Mouse (Mus musculus) limb, embryonic 12.5 days (tissue): ENCODE data around the gene Gm12845. TPM values are rescaled to one million over a fixed set of nuclear protein-coding genes. Genes with fewer than 3 reads are reported as not detected.

Source experiments
- ATAC-seq: fragments of 200-750 bp; cut with Nextera tagmentation; 2 replicates; pipeline ENCODE4 v1.8.0; 2017; ENCODE audit warnings: low read depth, moderate TSS enrichment; ENCODE audit not compliant: insufficient number of reproducible peaks, insufficient read depth, low FRiP score, low TSS enrichment
- H3K27ac ChIP-seq: fragments of 300-500 bp; sonication (generic); 2 replicates; pipeline ENCODE4 v1.5.1; 2016; ENCODE audit warnings: mild to moderate bottlenecking, moderate library complexity
- H3K27me3 ChIP-seq: fragments of 300-500 bp; sonication (generic); 2 replicates; pipeline ENCODE4 v1.6.1; 2016; ENCODE audit warnings: mild to moderate bottlenecking, moderate library complexity
- H3K36me3 ChIP-seq: fragments of 300-500 bp; sonication (generic); 2 replicates; pipeline ENCODE4 v1.6.1; 2016; ENCODE audit warnings: mild to moderate bottlenecking, moderate library complexity
- H3K4me1 ChIP-seq: fragments of 300-500 bp; sonication (generic); replicated peaks from 2 replicates; pipeline ENCODE4 v1.6.1; 2016
- H3K4me2 ChIP-seq: fragments of 300-500 bp; sonication (generic); 2 replicates; pipeline ENCODE4 v1.6.1; 2016; ENCODE audit warnings: mild to moderate bottlenecking, moderate library complexity
- H3K4me3 ChIP-seq: fragments of 300-500 bp; sonication (generic); replicated peaks from 2 replicates; pipeline ENCODE4 v1.5.1; 2016; ENCODE audit warnings: mild to moderate bottlenecking
- H3K9ac ChIP-seq: fragments of 300-500 bp; sonication (generic); replicated peaks from 2 replicates; pipeline ENCODE4 v1.6.1; 2016; ENCODE audit warnings: mild to moderate bottlenecking, moderate library complexity
- H3K9me3 ChIP-seq: fragments of 300-500 bp; sonication (generic); 2 replicates; pipeline ENCODE4 v1.6.1; 2016; ENCODE audit warnings: mild to moderate bottlenecking, moderate library complexity
- WGBS: fragments of 180-500 bp; shearing (Covaris S2); methylation state at CpG from one replicate; pipeline ENCODE4 v1.1.7; 2016; 5-methylcytosine and 5-hydroxymethylcytosine counted together
- polyA plus RNA-seq: library from polyadenylated mRNA; unstranded; fragments of >200 nt; fragmentation: Nextera tagmentation; extraction: Ambion mirVana; gene quantifications from 2 replicates; pipeline ENCODE4 v1.2.1, GENCODE M21; 2016

The Gm12845 gene
- polyA plus RNA-seq: not detected in 2 replicates

GRCm38 (mm10) chr4:117724112-117724511 lies at the start of gene Gm12845:
TSS of gene Gm12845 (plus strand) at chr4:117724412.
- ATAC-seq: no peak
- Histone ChIP-seq H3K27me3 (peaks cover 3% of the 10 kb centered on the region; the same call in 1 of the 2 replicates), H3K36me3 (no peaks in the 10 kb centered on the region), H3K4me1 (no peaks in the 10 kb centered on the region), H3K27ac (no peak within 1 kb of the TSS), H3K9me3 (no peaks in the 10 kb centered on the region), H3K9ac (no peak within 1 kb of the TSS), H3K4me2 (no peak within 1 kb of the TSS), H3K4me3 (no peak within 1 kb of the TSS)
- 77% methylated on average over 1 of the region's 1 CpGs for whole genome bisulfite sequencing

GRCm38 (mm10) chr4:117676903-117677302 lies 47.3 kb upstream of the Gm12845 start:
- Histone ChIP-seq H3K4me3 (no peak overlapping the region), H3K27me3 (no peaks in the 10 kb centered on the region), H3K9ac (no peak overlapping the region), H3K4me1 (peaks cover 9% of the 10 kb centered on the region), H3K36me3 (peaks cover 83% of the 10 kb centered on the region), H3K4me2 (no peak overlapping the region), H3K9me3 (no peaks in the 10 kb centered on the region), H3K27ac (no peak overlapping the region)
- 17% methylated on average over 3 of the region's 3 CpGs for WGBS
- no peak for ATAC-seq

- peaks cover 45% of the 10 kb centered on the region for H3K36me3 ChIP-seq
These were observed 43.2 kb upstream of the Gm12845 start for GRCm38 (mm10) chr4:117680963-117681362.

GRCm38 (mm10) chr4:117681931-117682461 lies 42.2 kb upstream of the Gm12845 start, which contains the start of gene Dmap1:
TSS of gene Dmap1 (minus strand) at chr4:117682273.
- under 1% methylated on average over 33 of the region's 33 CpGs for WGBS
- ATAC-seq: peak; percentile 75
- peaks cover 9% of the 10 kb centered on the region for H3K4me1 ChIP-seq
- H3K4me3 ChIP-seq: peak within 1 kb of the TSS; percentile 84
- H3K27me3 ChIP-seq: no peaks in the 10 kb centered on the region
- H3K27ac ChIP-seq: 0 out of 2 replicates have a peak within 1 kb of the TSS, but pooled peaks have one; percentile 35
- peak within 1 kb of the TSS; percentile 86 for H3K9ac ChIP-seq
- no peaks in the 10 kb centered on the region for H3K9me3 ChIP-seq
- peaks cover 37% of the 10 kb centered on the region for H3K36me3 ChIP-seq
- H3K4me2 ChIP-seq: peak within 1 kb of the TSS; percentile 78

More at GRCm38 (mm10) chr4:117680963-117681362, 43.2 kb upstream of the Gm12845 start:
- Histone ChIP-seq H3K9ac (no peak overlapping the region), H3K4me1 (peaks cover 9% of the 10 kb centered on the region), H3K4me3 (peak overlapping the region; percentile 84), H3K27me3 (no peaks in the 10 kb centered on the region), H3K4me2 (peak overlapping the region; percentile 78), H3K9me3 (no peaks in the 10 kb centered on the region), H3K27ac (no peak overlapping the region)
- no peak for ATAC-seq
- WGBS: 84% methylated on average over 6 of the region's 6 CpGs

GRCm38 (mm10) chr4:117682463-117682862 lies 41.7 kb upstream of the Gm12845 start:
- H3K27ac ChIP-seq: no peak overlapping the region
- H3K9ac ChIP-seq: peak overlapping the region; percentile 86; the same call in 1 of the 2 replicates
- H3K36me3 ChIP-seq: peaks cover 33% of the 10 kb centered on the region

DNA sequence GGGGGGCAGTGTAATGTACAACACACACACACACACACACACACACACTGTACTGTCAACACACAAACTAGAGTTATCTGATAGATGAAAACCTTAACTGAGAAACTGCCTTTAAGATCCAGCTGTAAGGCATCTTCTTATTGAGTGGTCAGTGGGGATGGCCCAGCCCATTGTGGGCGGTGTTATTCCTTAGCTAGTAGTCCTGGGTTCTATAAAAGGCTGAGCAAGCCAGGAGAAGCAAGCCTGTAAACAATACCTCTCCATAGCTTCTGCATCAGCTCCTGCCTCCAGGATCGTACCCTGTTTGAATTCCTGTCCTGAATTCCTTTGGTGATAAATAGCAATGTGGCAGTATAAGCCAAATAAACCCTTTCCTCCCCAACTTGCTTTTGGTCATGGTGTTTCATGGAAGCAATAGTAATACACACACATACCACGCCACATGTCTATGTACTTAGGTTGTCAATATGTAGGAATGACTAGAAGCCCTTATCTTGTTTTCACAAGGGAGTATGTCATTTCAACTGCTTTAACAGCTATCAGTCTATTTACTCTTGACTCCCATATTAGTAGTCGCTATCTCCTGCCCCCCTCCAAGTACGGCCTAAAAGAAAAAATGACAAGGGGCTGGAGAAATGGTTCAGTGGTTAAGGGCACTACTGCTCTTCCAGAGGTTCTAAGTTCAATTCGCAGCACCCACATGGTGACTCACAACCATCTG lies 41.0 kb upstream of the Gm12845 start:
- H3K9me3 ChIP-seq: no peaks in the 10 kb centered on the region
- H3K4me3 ChIP-seq: no peak overlapping the region
- H3K27me3 ChIP-seq: no peaks in the 10 kb centered on the region
- peaks cover 14% of the 10 kb centered on the region for H3K4me1 ChIP-seq
- H3K9ac ChIP-seq: no peak overlapping the region
- H3K36me3 ChIP-seq: peaks cover 25% of the 10 kb centered on the region
- 86% methylated on average over 6 of the region's 6 CpGs for WGBS
- H3K4me2 ChIP-seq: peak overlapping the region; percentile 78
- no peak overlapping the region for H3K27ac ChIP-seq
- no peak for ATAC-seq

More at GRCm38 (mm10) chr4:117682463-117682862, 41.7 kb upstream of the Gm12845 start:
- ATAC-seq: no peak
- Histone ChIP-seq H3K4me2 (peak overlapping the region; percentile 78), H3K4me1 (peaks cover 9% of the 10 kb centered on the region), H3K9me3 (no peaks in the 10 kb centered on the region), H3K4me3 (peak overlapping the region; percentile 84), H3K27me3 (no peaks in the 10 kb centered on the region)

DNA sequence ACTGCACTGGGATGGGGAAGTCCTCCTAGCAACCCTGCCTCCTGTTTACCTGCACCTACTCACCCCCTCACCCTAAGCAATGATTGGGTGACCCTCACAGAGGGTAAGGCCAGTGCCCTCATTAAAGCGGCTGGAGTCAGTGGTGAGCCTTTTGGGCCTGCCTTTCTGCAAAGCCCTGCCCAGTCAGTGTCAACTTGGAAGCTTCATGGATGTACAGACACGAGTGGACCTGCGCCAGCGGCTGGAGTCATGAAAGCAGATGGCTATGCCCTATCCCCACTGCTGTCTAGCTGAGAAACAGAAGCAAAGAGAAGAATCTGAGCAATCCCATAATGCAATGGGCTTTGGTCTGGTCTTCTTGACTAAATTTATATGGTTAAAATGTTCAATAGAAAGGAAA lies 37.9 kb upstream of the Gm12845 start:
- Histone ChIP-seq H3K27ac (no peak overlapping the region), H3K36me3 (no peaks in the 10 kb centered on the region), H3K27me3 (no peaks in the 10 kb centered on the region), H3K4me1 (peaks cover 8% of the 10 kb centered on the region), H3K9me3 (no peaks in the 10 kb centered on the region), H3K4me3 (no peak overlapping the region), H3K9ac (no peak overlapping the region), H3K4me2 (no peak overlapping the region)
- WGBS: 87% methylated on average over 4 of the region's 4 CpGs
- no peak for ATAC-seq

DNA sequence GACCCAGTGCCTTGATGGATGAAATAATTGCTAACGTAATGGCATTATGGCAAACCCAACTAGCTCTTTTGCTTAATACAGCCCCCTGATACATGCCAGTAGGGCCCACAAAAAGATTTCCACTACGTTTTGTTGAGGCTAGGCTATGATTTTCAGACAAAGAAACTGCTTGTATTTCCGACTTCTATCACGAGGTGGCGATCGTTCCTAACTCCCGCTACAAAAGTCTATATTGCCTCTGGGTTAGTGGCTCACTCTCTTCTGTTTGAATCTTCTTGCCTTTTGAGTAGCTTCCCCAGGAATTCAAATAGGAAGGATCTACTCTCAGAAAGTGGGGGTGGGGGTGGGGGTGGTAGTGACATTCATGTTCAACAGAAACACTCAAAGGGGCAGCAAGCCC lies 18.9 kb upstream of the Gm12845 start:
- no peak for ATAC-seq
- H3K4me1 ChIP-seq: 0 out of 2 replicates have a peak, but pooled peaks cover 5% of the 10 kb centered on the region
- no peak overlapping the region for H3K27ac ChIP-seq

GRCm38 (mm10) chr4:117708780-117709550 lies 15.2 kb upstream of the Gm12845 start:
- WGBS: 80% methylated on average over 3 of the region's 3 CpGs
- no peak overlapping the region for H3K4me3 ChIP-seq
- no peak overlapping the region for H3K27ac ChIP-seq
- H3K4me1 ChIP-seq: 0 out of 2 replicates have a peak, but pooled peaks cover 5% of the 10 kb centered on the region
- ATAC-seq: no peak
- H3K27me3 ChIP-seq: no peaks in the 10 kb centered on the region; the same call in 1 of the 2 replicates
- H3K4me2 ChIP-seq: no peak overlapping the region
- H3K36me3 ChIP-seq: no peaks in the 10 kb centered on the region
- H3K9ac ChIP-seq: no peak overlapping the region
- no peaks in the 10 kb centered on the region for H3K9me3 ChIP-seq

More for the DNA sequence above, 18.9 kb upstream of the Gm12845 start:
- Histone ChIP-seq H3K36me3 (no peaks in the 10 kb centered on the region), H3K4me2 (no peak overlapping the region), H3K27me3 (no peaks in the 10 kb centered on the region), H3K9ac (no peak overlapping the region), H3K4me3 (no peak overlapping the region), H3K9me3 (no peaks in the 10 kb centered on the region)
- 5% methylated on average over 7 of the region's 7 CpGs for WGBS

- Histone ChIP-seq H3K9me3 (no peaks in the 10 kb centered on the region), H3K9ac (no peak overlapping the region), H3K4me2 (no peak overlapping the region), H3K27ac (no peak overlapping the region), H3K27me3 (no peaks in the 10 kb centered on the region; the same call in 1 of the 2 replicates), H3K4me1 (no peaks in the 10 kb centered on the region), H3K4me3 (no peak overlapping the region), H3K36me3 (no peaks in the 10 kb centered on the region)
- WGBS: 87% methylated on average over 3 of the region's 3 CpGs
- no peak for ATAC-seq
These were observed 11.9 kb upstream of the Gm12845 start for GRCm38 (mm10) chr4:117712314-117712713.
